ENCODE assay signal across 11 mouse cellular contexts in genomic region chrX:49660781-49661180, GRCm38 (mm10). TPM values are rescaled to one million over a fixed set of nuclear protein-coding genes. Genes with fewer than 3 reads are reported as not detected.
A peak's percentile ranks its signal among the peaks of the same experiment; 100 is the strongest.
DNase-seq lines count a peak whose midpoint lies in the region.
"Not testable (repeated sequence)": the region's sequence is repeated elsewhere in the genome, so short reads cannot be mapped to it uniquely, and the experiment has no call there.
"Had no signal": no experiment of that assay in that cellular context is flagged by ENCODE, and none has a peak within 500 bp of the region (broad histone marks: within the 10 kb centered on the region; RNA-seq: fewer than 3 reads in every experiment).

No protein-coding gene starts in this region.

- intact Hi-C loops in gastrocnemius, postnatal 14 days (cut with DNase I; ENCODE audit: low total_unique reads): not testable (repeated sequence)

- DNase-seq in adrenal gland, postnatal 10 days: peak; percentile 2
- peak; percentile 19 to 27 for DNase-seq in cerebellum, postnatal 10 days
- peak; percentile 5 for DNase-seq in gastrocnemius, postnatal 14 days
- peak; percentile 2 for DNase-seq in kidney, postnatal 14 days
- peak; percentile 15 for DNase-seq in lung, postnatal 10 days
- DNase-seq in natural killer cell, adult 2 months (ENCODE audit: low spot score in 2 of 2): peak; percentile 12 to 27
- peak; percentile 40 for DNase-seq in testis, postnatal 10 days (ENCODE audit: low spot score)

RNA-seq across cellular contexts. Expression of gene Olfr1320, which starts 11.4 kb away (rescaled TPM):
- total RNA-seq in adrenal gland, postnatal 10 days (2021): not detected
- not detected for total RNA-seq in gastrocnemius, postnatal 14 days (2021)
- total RNA-seq: adrenal gland, postnatal 4 days; heart, postnatal 10 days; layer of hippocampus, adult 8-10 months; left cerebral cortex, adult 8-10 months had no signal

Comparison
In these comparisons a context has a peak if more than half of its experiments do, and no peak if none do; other contexts are left out.
1. Peak in every context shown above with its lines: DNase-seq.